Mouse (Mus musculus): Measurements from ENCODE around the gene Dennd2a. TPM values are rescaled to one million over a fixed set of nuclear protein-coding genes. Genes with fewer than 3 reads are reported as not detected.

Gene Dennd2a
- total RNA-seq, 1 experiment, result 22.1 TPM

DNA sequence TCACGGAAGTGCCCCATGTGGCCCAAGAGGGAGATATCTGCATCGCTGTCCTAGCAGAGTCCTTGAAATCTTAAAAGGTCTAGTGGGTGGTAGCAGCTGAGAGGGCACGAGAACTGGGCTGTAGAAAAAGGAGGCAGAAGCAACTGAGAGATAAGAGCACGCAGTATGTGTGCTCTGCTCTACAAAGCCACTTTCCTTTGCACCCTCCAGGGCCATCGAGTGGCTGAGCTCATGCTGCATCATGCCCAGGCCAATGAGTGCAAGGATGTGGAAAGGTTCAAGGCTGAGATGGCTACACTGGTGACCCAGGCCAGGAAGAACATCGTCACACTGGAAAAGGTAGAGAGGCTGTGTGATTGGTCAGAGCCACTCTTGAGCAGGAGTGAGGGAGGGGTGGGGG, 27.9 kb upstream of the Dennd2a start, which contains the start of gene Gm42420:
Gene Gm42420, plus strand, starts transcription at position 237 of the 400 bp plus-strand sequence.
- Histone ChIP-seq H3K4me3 (ENCODE audit: insufficient read depth in 1 of 2, low read depth in 1 of 2, low read length in 2 of 2, poor library complexity in 1 of 2, severe bottlenecking in 1 of 2) (no peak within 1 kb of the TSS), H3K4me1 (ENCODE audit: control insufficient read depth in 2 of 2, insufficient read depth in 2 of 2, low read length in 2 of 2, poor library complexity in 1 of 2) (no peaks in the 10 kb centered on the region), H3K27ac (ENCODE audit: insufficient read depth, low read depth, low read length, poor library complexity, severe bottlenecking) (no peak within 1 kb of the TSS), H3K9ac (ENCODE audit: insufficient read depth, low read depth, low read length, poor library complexity, severe bottlenecking) (no peak within 1 kb of the TSS), H3K36me3 (ENCODE audit: control insufficient read depth, insufficient read depth, low read length, poor library complexity, severe bottlenecking) (no peaks in the 10 kb centered on the region), H3K9me3 (ENCODE audit: control insufficient read depth, insufficient read depth, low read depth, low read length) (no peaks in the 10 kb centered on the region)
- TF ChIP-seq ZC3H11A (IDR thresholded peaks at IDR 0.05; ENCODE audit: borderline replicate concordance, low read depth, low read length) (no peak), HCFC1 (IDR thresholded peaks at IDR 0.05; ENCODE audit: borderline replicate concordance, insufficient read depth, low read length) (no peak)
- in situ Hi-C loops (cut with MboI; ENCODE audit: low sequenced_read_pairs in 2 of 2, unreplicated experiment in 2 of 2), result no loop called here
- DNase-seq (ENCODE audit: low read depth, low spot score), result no peak

DNA sequence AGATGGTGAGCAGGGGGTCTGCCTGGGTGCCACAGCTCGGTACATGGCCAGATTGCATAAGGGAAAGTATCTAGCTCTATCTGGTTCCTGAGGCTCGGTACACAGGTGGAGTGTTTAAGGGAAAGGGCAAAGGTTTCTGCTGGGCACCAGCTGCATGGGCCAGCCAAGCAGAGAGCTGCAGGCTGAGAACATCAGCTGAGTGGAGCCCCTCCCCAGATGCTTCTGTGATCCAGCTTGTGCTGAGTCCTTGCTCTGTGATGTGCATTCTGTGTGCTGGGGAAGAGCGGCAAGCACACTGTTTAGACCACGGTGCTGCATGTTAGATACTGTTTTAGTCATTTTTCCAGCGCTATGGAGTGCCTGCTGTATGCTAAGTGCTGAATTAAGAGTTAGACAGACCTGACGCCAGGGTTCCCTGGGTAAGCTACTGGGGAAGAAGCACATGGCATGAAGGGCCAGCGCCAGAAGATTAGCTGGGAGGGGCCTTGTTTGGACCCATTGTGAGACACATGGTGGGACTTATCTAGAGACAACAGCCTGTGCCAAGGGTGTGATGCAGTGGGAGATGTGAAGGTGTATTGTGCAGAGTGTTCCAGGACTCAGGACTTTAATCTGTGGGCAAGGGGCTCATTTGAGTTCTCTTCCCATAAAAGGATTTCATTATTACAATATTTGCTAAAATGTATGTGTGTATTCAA, 23.6 kb upstream of the Dennd2a start:
- no peaks in the 10 kb centered on the region for H3K36me3 ChIP-seq (ENCODE audit: control insufficient read depth, insufficient read depth, low read length, poor library complexity, severe bottlenecking)
- H3K9ac ChIP-seq (ENCODE audit: insufficient read depth, low read depth, low read length, poor library complexity, severe bottlenecking), result no peak overlapping the region
- H3K9me3 ChIP-seq (ENCODE audit: control insufficient read depth, insufficient read depth, low read depth, low read length), result no peaks in the 10 kb centered on the region
- H3K4me3 ChIP-seq (ENCODE audit: insufficient read depth in 1 of 2, low read depth in 1 of 2, low read length in 2 of 2, poor library complexity in 1 of 2, severe bottlenecking in 1 of 2), result no peak overlapping the region
- in situ Hi-C loops (cut with MboI; ENCODE audit: low sequenced_read_pairs in 2 of 2, unreplicated experiment in 2 of 2), result no loop called here
- DNase-seq (ENCODE audit: low read depth, low spot score), result no peak
- TF ChIP-seq MAFK (IDR thresholded peaks at IDR 0.05; ENCODE audit: insufficient read depth, low read depth, low read length) (no peak), ZNF384 (IDR thresholded peaks at IDR 0.05; ENCODE audit: low read depth, low read length) (no peak), HCFC1 (IDR thresholded peaks at IDR 0.05; ENCODE audit: borderline replicate concordance, insufficient read depth, low read length) (no peak), CHD2 (IDR thresholded peaks at IDR 0.05; ENCODE audit: low read depth, low read length) (no peak), ZC3H11A (IDR thresholded peaks at IDR 0.05; ENCODE audit: borderline replicate concordance, low read depth, low read length) (no peak)
- H3K4me1 ChIP-seq (ENCODE audit: control insufficient read depth in 2 of 2, insufficient read depth in 2 of 2, low read length in 2 of 2, poor library complexity in 1 of 2), result no peaks in the 10 kb centered on the region
- H3K27ac ChIP-seq (ENCODE audit: insufficient read depth, low read depth, low read length, poor library complexity, severe bottlenecking), result no peak overlapping the region

DNA sequence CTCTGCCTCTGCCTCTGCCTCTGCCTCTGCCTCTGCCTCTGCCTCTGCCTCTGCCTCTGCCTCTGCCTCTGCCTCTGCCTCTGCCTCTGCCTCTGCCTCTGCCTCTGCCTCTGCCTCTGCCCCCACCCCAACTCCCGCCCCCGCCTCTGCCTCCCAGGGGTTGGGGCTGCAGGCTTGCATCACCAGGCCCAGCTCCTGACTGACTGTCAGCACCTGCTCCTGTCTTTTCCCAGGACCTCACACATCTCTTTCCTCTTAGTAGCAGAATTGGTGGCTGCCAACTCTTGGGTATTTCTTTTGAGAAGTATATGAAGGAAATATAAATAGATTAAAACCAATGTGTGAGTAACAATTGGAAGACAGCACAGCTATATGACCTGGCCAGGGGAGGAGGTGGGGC, 22.9 kb upstream of the Dennd2a start:
- in situ Hi-C loops (cut with MboI; ENCODE audit: low sequenced_read_pairs in 2 of 2, unreplicated experiment in 2 of 2), result no loop called here
- no peak overlapping the region for H3K9ac ChIP-seq (ENCODE audit: insufficient read depth, low read depth, low read length, poor library complexity, severe bottlenecking)
- H3K9me3 ChIP-seq (ENCODE audit: control insufficient read depth, insufficient read depth, low read depth, low read length), result no peaks in the 10 kb centered on the region
- DNase-seq (ENCODE audit: low read depth, low spot score), result no peak
- H3K4me3 ChIP-seq (ENCODE audit: insufficient read depth in 1 of 2, low read depth in 1 of 2, low read length in 2 of 2, poor library complexity in 1 of 2, severe bottlenecking in 1 of 2), result no peak overlapping the region
- no peaks in the 10 kb centered on the region for H3K36me3 ChIP-seq (ENCODE audit: control insufficient read depth, insufficient read depth, low read length, poor library complexity, severe bottlenecking)
- H3K4me1 ChIP-seq (ENCODE audit: control insufficient read depth in 2 of 2, insufficient read depth in 2 of 2, low read length in 2 of 2, poor library complexity in 1 of 2), result no peaks in the 10 kb centered on the region
- no peak overlapping the region for H3K27ac ChIP-seq (ENCODE audit: insufficient read depth, low read depth, low read length, poor library complexity, severe bottlenecking)
- no peak for TF ChIP-seq ZNF384 (IDR thresholded peaks at IDR 0.05; ENCODE audit: low read depth, low read length)
- TF ChIP-seq HCFC1 (IDR thresholded peaks at IDR 0.05; ENCODE audit: borderline replicate concordance, insufficient read depth, low read length), result no peak
- no peak for TF ChIP-seq ZC3H11A (IDR thresholded peaks at IDR 0.05; ENCODE audit: borderline replicate concordance, low read depth, low read length)

GRCm38 (mm10) chr6:39579552-39579951, 21.9 kb upstream of the Dennd2a start:
- no peak overlapping the region for H3K9ac ChIP-seq (ENCODE audit: insufficient read depth, low read depth, low read length, poor library complexity, severe bottlenecking)
- DNase-seq (ENCODE audit: low read depth, low spot score), result no peak
- in situ Hi-C loops (cut with MboI; ENCODE audit: low sequenced_read_pairs in 2 of 2, unreplicated experiment in 2 of 2), result loop anchor here in 1 of 2 experiments (10.0 kb wide), 1 partner anchor 205 kb away; no protein-coding TSS in a partner anchor
- no peak overlapping the region for H3K4me3 ChIP-seq (ENCODE audit: insufficient read depth in 1 of 2, low read depth in 1 of 2, low read length in 2 of 2, poor library complexity in 1 of 2, severe bottlenecking in 1 of 2)
- no peaks in the 10 kb centered on the region for H3K36me3 ChIP-seq (ENCODE audit: control insufficient read depth, insufficient read depth, low read length, poor library complexity, severe bottlenecking)
- no peak for TF ChIP-seq CHD2 (IDR thresholded peaks at IDR 0.05; ENCODE audit: low read depth, low read length)
- TF ChIP-seq MAFK (IDR thresholded peaks at IDR 0.05; ENCODE audit: insufficient read depth, low read depth, low read length), result no peak
- no peak for TF ChIP-seq ZC3H11A (IDR thresholded peaks at IDR 0.05; ENCODE audit: borderline replicate concordance, low read depth, low read length)
- TF ChIP-seq ZNF384 (IDR thresholded peaks at IDR 0.05; ENCODE audit: low read depth, low read length), result no peak
- no peak for TF ChIP-seq HCFC1 (IDR thresholded peaks at IDR 0.05; ENCODE audit: borderline replicate concordance, insufficient read depth, low read length)
- no peaks in the 10 kb centered on the region for H3K9me3 ChIP-seq (ENCODE audit: control insufficient read depth, insufficient read depth, low read depth, low read length)
- H3K27ac ChIP-seq (ENCODE audit: insufficient read depth, low read depth, low read length, poor library complexity, severe bottlenecking), result no peak overlapping the region
- peaks cover 3 to 5% of the 10 kb centered on the region in 2 experiments; a peak in 1 of 4 replicates for H3K4me1 ChIP-seq (ENCODE audit: control insufficient read depth in 2 of 2, insufficient read depth in 2 of 2, low read length in 2 of 2, poor library complexity in 1 of 2)
